Mouse (Mus musculus) cortical plate, adult 2 months (tissue): ENCODE data around the gene Cnih3.

Source experiments
- CTCF ChIP-seq: fragments of 200-500 bp; IDR thresholded peaks from 2 replicates; pipeline ENCODE4 v1.5.1; 2011; ENCODE audit warnings: mild to moderate bottlenecking, control low read depth, low read length; ENCODE audit not compliant: insufficient read depth; ENCODE audit errors: extremely low read depth
- POLR2A ChIP-seq: fragments of 200-500 bp; IDR thresholded peaks from 2 replicates; pipeline ENCODE4 v1.6.1; 2011; ENCODE audit warnings: mild to moderate bottlenecking, low read length, control low read depth; ENCODE audit not compliant: insufficient read depth; ENCODE audit errors: extremely low read depth

- TF ChIP-seq CTCF (no peak), POLR2A (no peak)
Measured at GRCm38 (mm10) chr1:181467321-181467670, 114.9 kb downstream of the Cnih3 start.
